Mouse (Mus musculus) stomach, embryonic 15.5 days (tissue): Measurements from ENCODE around the gene Pbx1. TPM values are rescaled to one million over a fixed set of nuclear protein-coding genes. Genes with fewer than 3 reads are reported as not detected.

Source experiments
- ATAC-seq: fragments of 200-750 bp; cut with Nextera tagmentation; 2 replicates; pipeline ENCODE4 v1.8.0; 2017; ENCODE audit warnings: low read depth, moderate number of reproducible peaks, moderate TSS enrichment; ENCODE audit not compliant: insufficient read depth, low FRiP score
- H3K27ac ChIP-seq: fragments of 300-500 bp; sonication (generic); 2 replicates; pipeline ENCODE4 v1.5.1; 2015; ENCODE audit warnings: mild to moderate bottlenecking, inconsistent platforms
- H3K27me3 ChIP-seq: fragments of 300-500 bp; sonication (generic); replicated peaks from 2 replicates; pipeline ENCODE4 v1.6.1; 2015; ENCODE audit warnings: inconsistent platforms
- H3K36me3 ChIP-seq: fragments of 300-500 bp; sonication (generic); 2 replicates; pipeline ENCODE4 v1.6.1; 2015; ENCODE audit warnings: inconsistent platforms
- H3K4me1 ChIP-seq: fragments of 300-500 bp; sonication (generic); 2 replicates; pipeline ENCODE4 v1.6.1; 2015; ENCODE audit warnings: inconsistent platforms
- H3K4me2 ChIP-seq: fragments of 300-500 bp; sonication (generic); 2 replicates; pipeline ENCODE4 v1.6.1; 2015; ENCODE audit warnings: mild to moderate bottlenecking, inconsistent platforms
- H3K4me3 ChIP-seq: fragments of 300-500 bp; sonication (generic); replicated peaks from 2 replicates; pipeline ENCODE4 v1.5.1; 2015; ENCODE audit warnings: inconsistent platforms
- H3K9ac ChIP-seq: fragments of 300-500 bp; sonication (generic); 2 replicates; pipeline ENCODE4 v1.6.1; 2015; ENCODE audit warnings: inconsistent platforms
- H3K9me3 ChIP-seq: fragments of 300-500 bp; sonication (generic); 2 replicates; pipeline ENCODE4 v1.6.1; 2016; ENCODE audit warnings: inconsistent platforms
- WGBS: fragments of 180-500 bp; shearing (Covaris S2); methylation state at CpG from one replicate; pipeline ENCODE4 v1.1.7; 2015; 5-methylcytosine and 5-hydroxymethylcytosine counted together
- polyA plus RNA-seq: library from polyadenylated mRNA; unstranded; fragments of >200 nt; fragmentation: Nextera tagmentation; extraction: Ambion mirVana; gene quantifications from 2 replicates; pipeline ENCODE4 v1.2.1, GENCODE M21; 2015

Pbx1 gene
- polyA plus RNA-seq, 1 experiment from 2014 or later: 36.2 TPM

GRCm38 (mm10) chr1:168332056-168332455 lies 100.0 kb downstream of the Pbx1 start:
- no peaks in the 10 kb centered on the region for H3K27me3 ChIP-seq
- no peak overlapping the region for H3K9ac ChIP-seq
- ATAC-seq: no peak
- WGBS: 85% methylated on average over 9 of the region's 9 CpGs
- no peaks in the 10 kb centered on the region; the same call in 1 of the 2 replicates for H3K36me3 ChIP-seq
- H3K9me3 ChIP-seq: no peaks in the 10 kb centered on the region
- H3K4me2 ChIP-seq: no peak overlapping the region
- H3K4me1 ChIP-seq: peaks cover 8% of the 10 kb centered on the region
- no peak overlapping the region for H3K4me3 ChIP-seq
- no peak overlapping the region for H3K27ac ChIP-seq

- Histone ChIP-seq H3K27me3 (no peaks in the 10 kb centered on the region), H3K4me3 (no peak overlapping the region), H3K4me1 (peaks cover 5% of the 10 kb centered on the region; the same call in 1 of the 2 replicates), H3K4me2 (no peak overlapping the region), H3K9ac (no peak overlapping the region), H3K36me3 (no peaks in the 10 kb centered on the region), H3K27ac (no peak overlapping the region), H3K9me3 (no peaks in the 10 kb centered on the region)
- no peak for ATAC-seq
- 54% methylated on average over 3 of the region's 3 CpGs for WGBS
Measured at GRCm38 (mm10) chr1:168328236-168328605, 103.8 kb downstream of the Pbx1 start.

GRCm38 (mm10) chr1:168327405-168328235 lies 104.5 kb downstream of the Pbx1 start:
- H3K4me2 ChIP-seq: no peak overlapping the region
- no peaks in the 10 kb centered on the region for H3K27me3 ChIP-seq
- no peak overlapping the region for H3K4me3 ChIP-seq
- no peak overlapping the region for H3K9ac ChIP-seq
- H3K36me3 ChIP-seq: no peaks in the 10 kb centered on the region
- peaks cover 5% of the 10 kb centered on the region; the same call in 1 of the 2 replicates for H3K4me1 ChIP-seq
- no peaks in the 10 kb centered on the region for H3K9me3 ChIP-seq
- WGBS: 85% methylated on average over 18 of the region's 18 CpGs
- H3K27ac ChIP-seq: no peak overlapping the region
- ATAC-seq: no peak

- no peaks in the 10 kb centered on the region for H3K9me3 ChIP-seq
- no peak overlapping the region for H3K4me3 ChIP-seq
- H3K27me3 ChIP-seq: no peaks in the 10 kb centered on the region
- H3K36me3 ChIP-seq: no peaks in the 10 kb centered on the region
- H3K9ac ChIP-seq: no peak overlapping the region
- no peak overlapping the region for H3K27ac ChIP-seq
- 62% methylated on average over 4 of the region's 4 CpGs for WGBS
- H3K4me2 ChIP-seq: no peak overlapping the region
- no peak for ATAC-seq
- peaks cover 5% of the 10 kb centered on the region; the same call in 1 of the 2 replicates for H3K4me1 ChIP-seq
Measured at GRCm38 (mm10) chr1:168325786-168326185, 106.3 kb downstream of the Pbx1 start.

GRCm38 (mm10) chr1:168324306-168325085 lies 107.6 kb downstream of the Pbx1 start:
- no peak for ATAC-seq
- Histone ChIP-seq H3K9ac (no peak overlapping the region), H3K4me2 (no peak overlapping the region), H3K27ac (no peak overlapping the region), H3K36me3 (no peaks in the 10 kb centered on the region), H3K4me3 (no peak overlapping the region), H3K9me3 (no peaks in the 10 kb centered on the region), H3K27me3 (no peaks in the 10 kb centered on the region), H3K4me1 (peaks cover 5% of the 10 kb centered on the region; the same call in 1 of the 2 replicates)
- WGBS: 48% methylated on average over 7 of the region's 7 CpGs

- Histone ChIP-seq H3K9ac (no peak overlapping the region), H3K4me3 (no peak overlapping the region), H3K27me3 (no peaks in the 10 kb centered on the region), H3K4me2 (no peak overlapping the region), H3K9me3 (no peaks in the 10 kb centered on the region), H3K36me3 (no peaks in the 10 kb centered on the region), H3K27ac (no peak overlapping the region), H3K4me1 (peaks cover 5% of the 10 kb centered on the region)
- WGBS: 55% methylated on average over 12 of the region's 12 CpGs
- ATAC-seq: no peak
Measured at GRCm38 (mm10) chr1:168323436-168324108, 108.5 kb downstream of the Pbx1 start.

- no peak overlapping the region for H3K4me2 ChIP-seq
- no peak overlapping the region for H3K27ac ChIP-seq
- no peaks in the 10 kb centered on the region for H3K27me3 ChIP-seq
- peaks cover 5% of the 10 kb centered on the region for H3K4me1 ChIP-seq
- no peak for ATAC-seq
- 100% methylated on average over 1 of the region's 1 CpGs for WGBS
- H3K9me3 ChIP-seq: no peaks in the 10 kb centered on the region
- H3K4me3 ChIP-seq: no peak overlapping the region
- no peaks in the 10 kb centered on the region for H3K36me3 ChIP-seq
- no peak overlapping the region for H3K9ac ChIP-seq
Measured at GRCm38 (mm10) chr1:168322892-168323291, 109.2 kb downstream of the Pbx1 start.

- 59% methylated on average over 5 of the region's 5 CpGs for WGBS
- no peak for ATAC-seq
- H3K27ac ChIP-seq: no peak overlapping the region
- H3K4me2 ChIP-seq: no peak overlapping the region
- H3K4me1 ChIP-seq: no peaks in the 10 kb centered on the region; the same call in none of the 2 replicates
- H3K9ac ChIP-seq: no peak overlapping the region
- no peak overlapping the region for H3K4me3 ChIP-seq
- no peaks in the 10 kb centered on the region for H3K9me3 ChIP-seq
- H3K27me3 ChIP-seq: no peaks in the 10 kb centered on the region
- H3K36me3 ChIP-seq: no peaks in the 10 kb centered on the region
Measured at GRCm38 (mm10) chr1:168319695-168320094, 112.4 kb downstream of the Pbx1 start.

- no peak for ATAC-seq
- H3K4me2 ChIP-seq: no peak overlapping the region
- H3K27ac ChIP-seq: no peak overlapping the region
- H3K9ac ChIP-seq: no peak overlapping the region
- 45% methylated on average over 13 of the region's 13 CpGs for whole genome bisulfite sequencing
- H3K9me3 ChIP-seq: no peaks in the 10 kb centered on the region
- no peaks in the 10 kb centered on the region for H3K36me3 ChIP-seq
- no peak overlapping the region for H3K4me3 ChIP-seq
- H3K4me1 ChIP-seq: no peaks in the 10 kb centered on the region; the same call in none of the 2 replicates
- H3K27me3 ChIP-seq: no peaks in the 10 kb centered on the region
Measured at GRCm38 (mm10) chr1:168318899-168319469, 113.1 kb downstream of the Pbx1 start.

- H3K4me2 ChIP-seq: no peak overlapping the region
- H3K27me3 ChIP-seq: no peaks in the 10 kb centered on the region
- H3K4me1 ChIP-seq: no peaks in the 10 kb centered on the region; the same call in 1 of the 2 replicates
- H3K9me3 ChIP-seq: no peaks in the 10 kb centered on the region
- no peak overlapping the region for H3K27ac ChIP-seq
- no peak for ATAC-seq
- no peak overlapping the region for H3K9ac ChIP-seq
- no peaks in the 10 kb centered on the region for H3K36me3 ChIP-seq
- no peak overlapping the region for H3K4me3 ChIP-seq
Measured at GRCm38 (mm10) chr1:168313772-168314171, 118.3 kb downstream of the Pbx1 start.

GRCm38 (mm10) chr1:168312710-168313447 lies 119.2 kb downstream of the Pbx1 start:
- peak; percentile 91; the same call in 1 of the 2 replicates for ATAC-seq
- Histone ChIP-seq H3K4me2 (no peak overlapping the region), H3K4me1 (no peaks in the 10 kb centered on the region; the same call in 1 of the 2 replicates), H3K36me3 (no peaks in the 10 kb centered on the region), H3K27ac (no peak overlapping the region), H3K9me3 (no peaks in the 10 kb centered on the region), H3K27me3 (no peaks in the 10 kb centered on the region), H3K4me3 (no peak overlapping the region), H3K9ac (no peak overlapping the region)
- 78% methylated on average over 7 of the region's 7 CpGs for WGBS
